Mouse (Mus musculus) megakaryocyte, embryonic 14.5 days (primary cell): ENCODE measurements around the gene Adprhl2.

Experiments used
- FLI1 ChIP-seq: IDR thresholded peaks from 2 replicates; pipeline ENCODE4 v1.6.1; 2012; ENCODE audit warnings: low read length, inconsistent platforms, mixed read lengths
- GATA1 ChIP-seq: IDR thresholded peaks from 3 replicates; pipeline ENCODE4 v1.6.1; 2012; ENCODE audit warnings: mixed read lengths, low read length, inconsistent platforms, borderline replicate concordance

DNA sequence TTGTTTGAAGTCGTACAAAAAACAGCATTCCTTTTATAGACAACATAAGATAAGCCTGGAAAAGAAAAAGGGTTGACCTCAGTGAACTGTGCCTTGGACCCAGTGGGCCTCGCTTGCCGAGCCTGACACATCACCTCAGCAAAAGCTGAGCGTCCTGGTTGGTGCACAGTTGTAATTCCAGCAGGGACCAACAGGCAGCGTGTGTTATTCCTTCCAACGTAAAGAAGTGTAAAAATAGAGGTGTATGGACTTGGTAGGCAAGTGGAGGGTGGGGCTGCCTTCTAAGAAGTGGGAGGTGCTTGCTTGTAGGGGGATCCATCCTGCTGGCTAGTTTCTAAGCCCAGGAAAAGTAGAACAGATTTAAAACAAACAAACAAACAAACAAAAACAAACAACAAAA, 4.5 kb upstream of the Adprhl2 start:
- TF ChIP-seq GATA1 (no peak), FLI1 (no peak)
